Mouse (Mus musculus) hindbrain, embryonic 12.5 days (tissue): ENCODE data around the gene Ddx1. TPM values are rescaled to one million over a fixed set of nuclear protein-coding genes. Genes with fewer than 3 reads are reported as not detected.

Experiments used
- ATAC-seq: fragments of 200-750 bp; cut with Nextera tagmentation; 2 replicates; pipeline ENCODE4 v1.8.0; 2017; ENCODE audit warnings: moderate TSS enrichment; ENCODE audit not compliant: low FRiP score
- H3K27ac ChIP-seq: fragments of 300-500 bp; sonication (generic); 2 replicates; pipeline ENCODE4 v1.5.1; 2016; ENCODE audit warnings: mild to moderate bottlenecking
- H3K27me3 ChIP-seq: fragments of 300-500 bp; sonication (generic); 2 replicates; pipeline ENCODE4 v1.6.1; 2016; ENCODE audit warnings: mild to moderate bottlenecking
- H3K36me3 ChIP-seq: fragments of 300-500 bp; sonication (generic); 2 replicates; pipeline ENCODE4 v1.6.1; 2016; ENCODE audit warnings: mild to moderate bottlenecking
- H3K4me1 ChIP-seq: fragments of 300-500 bp; sonication (generic); 2 replicates; pipeline ENCODE4 v1.6.1; 2016
- H3K4me2 ChIP-seq: fragments of 300-500 bp; sonication (generic); replicated peaks from 2 replicates; pipeline ENCODE4 v1.6.1; 2016; ENCODE audit warnings: mild to moderate bottlenecking
- H3K4me3 ChIP-seq: fragments of 300-500 bp; sonication (generic); 2 replicates; pipeline ENCODE4 v1.5.1; 2016; ENCODE audit warnings: mild to moderate bottlenecking
- H3K9ac ChIP-seq: fragments of 300-500 bp; sonication (generic); 2 replicates; pipeline ENCODE4 v1.6.1; 2016; ENCODE audit warnings: mild to moderate bottlenecking, moderate library complexity
- H3K9me3 ChIP-seq: fragments of 300-500 bp; sonication (generic); replicated peaks from 2 replicates; pipeline ENCODE4 v1.6.1; 2016; ENCODE audit warnings: mild to moderate bottlenecking
- WGBS: fragments of 180-500 bp; shearing (Covaris S2); methylation state at CpG from one replicate; pipeline ENCODE4 v1.1.7; 2016; 5-methylcytosine and 5-hydroxymethylcytosine counted together
- polyA plus RNA-seq: library from polyadenylated mRNA; unstranded; fragments of >200 nt; fragmentation: Nextera tagmentation; extraction: Ambion mirVana; gene quantifications from 2 replicates; pipeline ENCODE4 v1.2.1, GENCODE M21; 2016

Ddx1 gene
- polyA plus RNA-seq, 1 experiment from 2014 or later = 142 TPM

DNA sequence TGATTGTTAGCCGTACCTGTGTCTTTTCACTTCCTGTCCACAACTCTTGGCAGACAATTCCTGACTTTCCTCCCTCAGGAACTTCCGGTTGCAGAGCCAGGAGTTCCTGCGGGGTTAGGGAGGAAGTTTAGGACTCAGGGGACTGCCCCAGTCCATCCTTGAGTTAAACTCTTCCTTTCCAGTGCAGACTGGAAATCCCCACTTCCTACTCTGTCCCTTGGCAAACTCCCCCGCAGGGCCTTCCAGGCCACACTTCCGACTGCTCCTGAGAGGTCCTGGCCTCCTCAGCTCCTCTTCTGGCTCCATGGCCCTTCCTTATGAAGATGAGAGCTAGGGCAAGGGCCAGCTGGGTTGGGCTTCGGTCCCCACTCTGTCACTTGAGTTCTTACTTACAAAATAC, 71.4 kb downstream of the Ddx1 start:
- Histone ChIP-seq H3K27ac (no peak overlapping the region), H3K4me3 (no peak overlapping the region), H3K4me1 (peaks cover 22% of the 10 kb centered on the region), H3K36me3 (no peaks in the 10 kb centered on the region), H3K27me3 (no peaks in the 10 kb centered on the region), H3K9ac (no peak overlapping the region), H3K4me2 (no peak overlapping the region), H3K9me3 (no peaks in the 10 kb centered on the region)
- no peak for ATAC-seq
- 76% methylated on average over 6 of the region's 6 CpGs for WGBS

DNA sequence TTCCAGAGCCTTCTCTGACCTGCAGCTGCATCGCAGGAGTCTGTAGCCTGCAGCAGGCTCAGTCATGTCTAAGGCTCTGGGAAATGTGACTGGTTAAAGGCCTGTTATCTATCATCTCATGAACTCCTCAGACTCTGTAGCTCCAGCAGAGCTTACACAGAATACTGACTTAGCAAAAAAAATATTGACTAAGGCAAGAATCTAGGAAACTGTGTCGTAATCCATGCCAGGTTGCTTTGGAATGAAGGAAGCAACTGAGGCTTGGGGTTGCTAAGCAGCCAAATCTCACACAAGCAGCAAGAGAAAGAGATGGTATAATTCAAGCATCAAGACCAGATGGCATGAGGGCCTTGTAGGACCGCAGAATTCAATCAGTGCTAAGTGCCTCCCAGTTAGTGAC, 72.1 kb downstream of the Ddx1 start:
- Histone ChIP-seq H3K27me3 (no peaks in the 10 kb centered on the region), H3K27ac (no peak overlapping the region), H3K4me2 (no peak overlapping the region), H3K9me3 (no peaks in the 10 kb centered on the region), H3K4me1 (peaks cover 18% of the 10 kb centered on the region), H3K9ac (no peak overlapping the region), H3K36me3 (no peaks in the 10 kb centered on the region), H3K4me3 (no peak overlapping the region)
- WGBS = 75% methylated on average over 3 of the region's 3 CpGs
- ATAC-seq = no peak

DNA sequence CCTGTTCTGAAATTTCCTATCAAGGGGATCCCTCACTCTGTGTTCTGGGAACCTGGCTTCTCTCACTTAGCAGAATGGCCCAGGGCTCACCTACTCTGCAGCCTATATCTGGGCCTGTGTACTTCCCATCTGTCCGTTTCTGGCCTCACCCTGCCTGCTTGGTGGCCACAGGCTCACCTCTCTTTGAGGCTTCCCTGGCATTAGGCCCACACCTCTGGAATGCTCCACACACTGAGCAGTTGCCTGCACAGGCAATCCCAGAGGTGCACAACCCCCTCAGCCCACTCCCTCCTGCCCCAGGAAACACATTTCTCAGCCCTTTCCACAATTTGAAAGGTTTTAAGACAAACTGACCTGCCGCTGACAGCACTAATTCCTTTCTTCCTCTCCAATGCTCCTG, 72.9 kb downstream of the Ddx1 start:
- Histone ChIP-seq H3K27me3 (no peaks in the 10 kb centered on the region), H3K4me3 (no peak overlapping the region), H3K4me2 (no peak overlapping the region), H3K9me3 (no peaks in the 10 kb centered on the region), H3K4me1 (peaks cover 14% of the 10 kb centered on the region), H3K36me3 (no peaks in the 10 kb centered on the region), H3K27ac (no peak overlapping the region), H3K9ac (no peak overlapping the region)
- no peak for ATAC-seq
- WGBS = 47% methylated on average over 2 of the region's 2 CpGs

DNA sequence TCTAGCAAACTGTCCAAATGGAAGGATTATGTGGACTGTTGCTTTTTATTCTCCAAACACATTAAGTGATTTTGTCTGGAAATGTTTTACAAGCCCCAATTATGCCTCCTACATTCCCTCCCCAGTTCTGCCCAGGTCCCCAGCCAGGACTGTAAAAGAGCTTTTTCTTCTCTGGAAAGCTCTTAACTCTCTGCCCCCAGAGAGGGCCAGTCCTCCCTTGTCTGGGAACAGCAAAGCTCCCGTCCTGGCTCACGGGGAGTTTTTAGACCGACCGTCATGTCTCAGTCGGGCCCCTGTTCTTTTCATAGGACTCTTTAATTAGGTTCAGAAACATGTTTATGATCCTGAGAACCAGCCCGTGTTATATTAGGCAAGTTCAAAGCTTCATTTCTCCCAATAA, 75.0 kb downstream of the Ddx1 start:
- no peak overlapping the region for H3K27ac ChIP-seq
- H3K9me3 ChIP-seq = no peaks in the 10 kb centered on the region
- H3K27me3 ChIP-seq = no peaks in the 10 kb centered on the region
- H3K9ac ChIP-seq = no peak overlapping the region
- no peak overlapping the region for H3K4me3 ChIP-seq
- no peak overlapping the region for H3K4me2 ChIP-seq
- 73% methylated on average over 6 of the region's 6 CpGs for WGBS
- no peaks in the 10 kb centered on the region for H3K36me3 ChIP-seq
- no peak for ATAC-seq
- H3K4me1 ChIP-seq = 0 out of 2 replicates have a peak, but pooled peaks cover 3% of the 10 kb centered on the region

DNA sequence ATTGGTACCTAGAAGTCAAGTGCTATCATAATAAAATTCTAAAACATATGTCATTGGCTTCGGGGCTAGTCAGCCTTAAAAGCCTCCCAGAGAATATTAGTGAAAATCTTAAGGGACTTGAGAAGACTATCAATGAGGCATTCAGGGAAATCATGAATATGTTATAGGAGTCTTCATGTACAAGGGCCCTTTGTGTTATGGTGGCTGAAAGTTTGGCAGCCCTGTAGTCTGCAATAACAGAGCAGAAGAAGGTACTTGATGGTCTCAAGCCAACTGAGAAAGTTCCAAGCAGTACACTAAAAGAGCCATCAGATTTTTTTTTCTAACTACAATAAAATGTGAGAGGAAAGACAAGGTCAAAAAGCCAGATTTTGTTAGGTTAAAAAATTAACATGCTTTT, 80.9 kb downstream of the Ddx1 start:
- Histone ChIP-seq H3K27ac (no peak overlapping the region), H3K9ac (no peak overlapping the region), H3K9me3 (no peaks in the 10 kb centered on the region), H3K4me2 (no peak overlapping the region), H3K4me3 (no peak overlapping the region), H3K36me3 (no peaks in the 10 kb centered on the region), H3K27me3 (no peaks in the 10 kb centered on the region), H3K4me1 (no peaks in the 10 kb centered on the region)
- no peak for ATAC-seq
- 66% methylated on average over 1 of the region's 1 CpGs for WGBS

DNA sequence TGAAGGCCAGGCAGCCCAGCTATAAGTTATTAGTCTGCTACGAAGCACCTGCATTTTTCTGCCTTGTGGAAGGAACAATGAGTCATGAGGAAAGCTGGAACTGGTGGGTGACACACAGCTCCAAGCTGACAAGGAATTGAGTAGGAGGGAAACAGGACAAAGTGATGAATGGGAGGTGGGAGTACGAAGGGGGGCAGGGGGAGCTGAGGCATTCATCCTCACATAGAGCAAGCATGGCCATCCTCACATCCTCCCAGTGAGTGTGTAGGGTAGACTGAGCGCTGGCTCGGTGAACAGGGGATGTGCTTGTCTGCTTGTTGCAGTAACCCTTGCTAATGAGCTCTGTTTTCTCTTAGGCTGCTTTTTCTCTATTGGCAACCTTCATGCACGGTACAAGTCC, 81.9 kb downstream of the Ddx1 start:
- 74% methylated on average over 5 of the region's 5 CpGs for WGBS
- H3K27me3 ChIP-seq = no peaks in the 10 kb centered on the region
- no peak overlapping the region for H3K4me2 ChIP-seq
- no peaks in the 10 kb centered on the region for H3K9me3 ChIP-seq
- H3K27ac ChIP-seq = no peak overlapping the region
- no peak for ATAC-seq
- H3K9ac ChIP-seq = no peak overlapping the region
- no peak overlapping the region for H3K4me3 ChIP-seq
- H3K36me3 ChIP-seq = no peaks in the 10 kb centered on the region
- H3K4me1 ChIP-seq = no peaks in the 10 kb centered on the region

Other genes starting within 250 kb of the Ddx1 start
- gene Nbas, start 19.9 kb upstream of the Ddx1 start, polyA plus RNA-seq = 18.0 and 19.1 TPM in 2 replicates